Mouse (Mus musculus) cerebellum, postnatal 10 days (tissue): ENCODE data around the gene Hsd17b13.

Experiments
- DNase-seq, 2 experiments: peaks; one replicate each; pipeline ENCODE4 v3.0.0; 2021; ENCODE audit warnings: mixed read lengths in 2 of 2

Hsd17b13 gene

GRCm38 (mm10) chr5:103923101-103923500 lies 54.1 kb downstream of the Hsd17b13 start:
- DNase-seq: no peak

- peak in 1 of 2 experiments; percentile 25 for DNase-seq
These were observed 54.8 kb downstream of the Hsd17b13 start for GRCm38 (mm10) chr5:103922436-103922835.

- no peak for DNase-seq
These were observed 57.7 kb downstream of the Hsd17b13 start for GRCm38 (mm10) chr5:103919497-103919896.

GRCm38 (mm10) chr5:103918233-103918632 lies 59.0 kb downstream of the Hsd17b13 start:
- DNase-seq: no peak

GRCm38 (mm10) chr5:103917357-103917895 lies 59.8 kb downstream of the Hsd17b13 start:
- no peak for DNase-seq

- no peak for DNase-seq
These were observed 60.4 kb downstream of the Hsd17b13 start for GRCm38 (mm10) chr5:103916595-103917356.

GRCm38 (mm10) chr5:103914335-103915226 lies 62.6 kb downstream of the Hsd17b13 start:
- peak; percentile 20 to 33 for DNase-seq

GRCm38 (mm10) chr5:103913150-103913549 lies 64.1 kb downstream of the Hsd17b13 start:
- no peak for DNase-seq

- DNase-seq: peak in 1 of 2 experiments; percentile 11
These were observed 65.7 kb downstream of the Hsd17b13 start for GRCm38 (mm10) chr5:103911555-103911954.

GRCm38 (mm10) chr5:103910748-103911409 lies 66.3 kb downstream of the Hsd17b13 start, which contains the start of gene Klhl8:
Gene Klhl8 (minus strand): TSS chr5:103911259.
- peak; percentile 92 to 95 for DNase-seq

- DNase-seq: peak in 1 of 2 experiments; percentile 18
These were observed 67.1 kb downstream of the Hsd17b13 start for GRCm38 (mm10) chr5:103910156-103910555.

GRCm38 (mm10) chr5:103909466-103909865 lies 67.7 kb downstream of the Hsd17b13 start:
- DNase-seq: no peak

- no peak for DNase-seq
These were observed 68.4 kb downstream of the Hsd17b13 start for GRCm38 (mm10) chr5:103908851-103909250.

- DNase-seq: no peak
These were observed 69.4 kb downstream of the Hsd17b13 start for GRCm38 (mm10) chr5:103907844-103908243.

- no peak for DNase-seq
These were observed 71.0 kb downstream of the Hsd17b13 start for GRCm38 (mm10) chr5:103906173-103906572.
